Mouse (Mus musculus) spleen, adult 2 months (tissue): ENCODE measurements around the gene Os9.

Experiments used
- CTCF ChIP-seq: fragments of 200-500 bp; IDR thresholded peaks from 2 replicates; pipeline ENCODE4 v1.5.1; 2011; ENCODE audit warnings: mild to moderate bottlenecking, inconsistent platforms; ENCODE audit not compliant: insufficient read depth, insufficient read length, insufficient replicate concordance; ENCODE audit errors: extremely low read depth
- POLR2A ChIP-seq: fragments of 200-500 bp; IDR thresholded peaks from 2 replicates; pipeline ENCODE4 v1.6.1; 2011; ENCODE audit warnings: low read depth, low read length, inconsistent platforms

DNA sequence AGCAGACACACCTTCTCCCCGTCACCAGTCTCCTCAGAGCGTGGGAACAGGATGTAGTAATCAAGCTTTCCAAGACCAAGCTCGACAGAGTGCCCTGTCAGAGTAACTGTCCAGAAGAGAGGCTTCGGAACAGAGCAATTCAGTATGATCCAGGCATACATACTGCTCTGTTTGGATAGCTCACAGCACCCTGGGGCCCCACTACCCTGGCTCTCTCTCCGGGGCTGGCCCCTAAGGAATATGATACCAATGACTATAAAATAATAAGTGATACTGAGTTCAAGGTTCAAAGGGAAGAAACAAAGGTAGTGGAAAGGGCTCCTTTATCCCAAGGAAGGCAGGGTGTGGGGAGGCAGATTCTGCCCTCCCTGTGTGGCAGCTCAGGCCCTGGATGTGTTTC is 11.5 kb upstream of the Os9 start:
- TF ChIP-seq CTCF (no peak), POLR2A (no peak)
